Mouse (Mus musculus): ENCODE data around the gene Prph2. TPM values are rescaled to one million over a fixed set of nuclear protein-coding genes. Genes with fewer than 3 reads are reported as not detected.

The Prph2 gene
- total RNA-seq (2018; cell fraction: chromatin; rRNA removed), result not detected
- not detected for total RNA-seq (2018; cell fraction: cytosol; rRNA removed)
- not detected for total RNA-seq (2018; cell fraction: nucleus; rRNA removed)
- not detected in 3 replicates for polyA plus RNA-seq (2018)

DNA sequence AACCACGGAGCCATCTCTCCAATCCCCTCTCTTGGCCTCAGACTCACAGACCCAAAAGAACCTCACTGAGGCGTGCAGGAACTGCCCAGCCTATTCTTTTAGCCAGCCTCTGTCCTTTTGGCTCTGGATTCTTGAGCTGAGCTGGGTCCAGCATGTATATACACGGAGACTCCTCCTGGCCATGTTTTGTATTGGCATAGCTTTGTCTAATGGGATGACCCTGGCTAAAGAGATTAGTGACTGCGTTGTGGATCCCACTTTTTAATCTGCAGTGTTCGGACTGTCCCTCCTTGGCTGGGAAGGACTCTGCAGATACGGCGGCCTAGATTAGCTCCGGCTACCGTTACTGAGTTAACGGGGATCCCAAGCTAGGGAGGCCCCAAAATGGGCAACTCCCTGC lies at the start of gene Prph2:
TSS of gene Prph2 (plus strand) at position 274 of the 400 bp plus-strand sequence.
- WGBS (ENCODE audit: missing documents), result 96% methylated on average over 10 of the region's 10 CpGs
- H3K27ac ChIP-seq, result no peak within 1 kb of the TSS

DNA sequence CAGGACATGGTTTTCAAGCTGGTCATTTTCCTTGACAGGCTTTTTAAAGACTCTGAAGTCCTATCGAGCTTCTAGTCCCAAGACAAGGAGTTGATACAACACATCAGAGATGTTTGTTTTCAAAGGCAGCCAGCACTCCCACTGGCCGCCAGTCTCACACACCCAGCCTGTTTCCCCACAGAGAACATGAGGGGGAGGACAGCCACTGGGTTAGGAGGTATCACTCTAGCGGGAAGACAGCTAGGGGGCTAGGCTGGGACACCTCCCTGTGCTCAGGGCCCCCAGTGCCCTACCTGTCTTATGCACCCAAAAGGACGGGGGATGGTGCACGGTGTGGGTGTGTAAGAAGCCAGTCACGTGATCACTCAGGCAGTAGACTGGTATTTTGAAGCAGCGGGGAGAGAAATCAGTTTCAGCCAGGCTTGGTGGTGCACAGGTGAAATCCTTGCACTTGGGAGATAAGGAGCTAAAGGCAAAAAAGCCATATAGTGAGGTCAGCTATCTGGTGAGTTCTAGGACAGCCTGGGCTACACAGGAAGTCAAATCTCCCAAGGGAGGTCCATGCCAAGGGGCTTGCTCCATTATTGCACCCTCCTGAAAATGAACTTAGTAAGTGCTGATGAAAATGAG lies 45.6 kb upstream of the Prph2 start:
- no peak overlapping the region for H3K27ac ChIP-seq
- H3K36me3 ChIP-seq (ENCODE audit: inconsistent target), result no peaks in the 10 kb centered on the region
- no peak overlapping the region for H3K4me3 ChIP-seq (ENCODE audit: inconsistent target)
- no peaks in the 10 kb centered on the region for H3K79me2 ChIP-seq (ENCODE audit: inconsistent target)
- 91% methylated on average over 7 of the region's 7 CpGs for WGBS (ENCODE audit: missing documents)

More for the DNA sequence above, at the start of gene Prph2:
- no peaks in the 10 kb centered on the region for H3K36me3 ChIP-seq (ENCODE audit: inconsistent target)
- H3K4me3 ChIP-seq (ENCODE audit: inconsistent target), result no peak within 1 kb of the TSS
- no peaks in the 10 kb centered on the region for H3K79me2 ChIP-seq (ENCODE audit: inconsistent target)

DNA sequence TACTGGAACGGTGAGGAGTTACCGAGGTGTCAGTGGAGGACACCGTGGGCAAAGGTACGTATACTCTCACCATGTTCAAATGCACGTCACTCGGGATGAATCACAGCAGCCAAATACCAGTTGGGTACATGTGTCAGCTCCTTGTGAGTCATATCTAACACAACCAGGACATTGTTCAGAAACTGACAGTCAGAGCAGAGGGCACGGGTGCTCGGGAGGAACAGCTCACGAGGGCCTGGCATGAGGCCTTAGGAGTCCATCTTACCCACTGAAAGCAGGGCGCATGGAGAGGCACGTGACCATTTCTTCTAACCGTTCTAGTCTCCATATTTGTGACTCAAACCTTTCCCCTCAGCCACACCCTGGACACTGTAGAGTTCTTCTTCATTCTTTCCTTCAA lies 43.4 kb upstream of the Prph2 start:
- WGBS (ENCODE audit: missing documents), result 79% methylated on average over 12 of the region's 12 CpGs
- H3K36me3 ChIP-seq (ENCODE audit: inconsistent target), result no peaks in the 10 kb centered on the region
- H3K79me2 ChIP-seq (ENCODE audit: inconsistent target), result no peaks in the 10 kb centered on the region
- H3K27ac ChIP-seq, result peak overlapping the region; percentile 19; the same call in 1 of the 2 replicates
- H3K4me3 ChIP-seq (ENCODE audit: inconsistent target), result no peak overlapping the region

DNA sequence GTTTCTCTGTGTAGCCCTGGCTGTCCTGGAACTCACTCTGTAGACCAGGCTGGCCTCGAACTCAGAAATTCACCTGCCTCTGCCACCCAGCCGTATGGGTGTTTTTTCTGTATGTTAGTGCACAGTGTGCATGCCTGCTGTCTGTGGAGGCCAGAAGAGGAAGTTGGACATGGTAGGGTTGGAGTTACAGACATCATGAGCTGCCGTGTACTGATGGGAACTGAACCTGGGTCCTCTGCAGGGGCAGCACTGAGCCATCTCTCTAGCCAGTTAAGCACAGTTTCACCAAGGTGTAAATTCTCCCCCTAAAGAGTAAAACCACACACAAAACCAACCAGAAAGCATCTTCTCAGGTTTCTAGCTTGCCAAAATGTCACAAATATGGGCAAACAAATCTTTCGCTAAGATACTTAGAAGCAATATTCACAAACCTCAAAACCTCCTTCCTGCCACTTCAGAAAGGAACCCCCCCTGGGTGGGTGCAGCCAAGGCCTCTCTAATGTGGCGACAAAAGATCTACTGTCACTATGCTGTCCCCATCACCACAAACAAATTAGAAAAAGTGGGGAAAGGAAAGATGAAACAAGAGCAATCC lies 40.0 kb upstream of the Prph2 start:
- H3K4me3 ChIP-seq (ENCODE audit: inconsistent target), result no peak overlapping the region
- 65% methylated on average over 5 of the region's 5 CpGs for WGBS (ENCODE audit: missing documents)
- no peaks in the 10 kb centered on the region for H3K36me3 ChIP-seq (ENCODE audit: inconsistent target)
- no peaks in the 10 kb centered on the region for H3K79me2 ChIP-seq (ENCODE audit: inconsistent target)
- H3K27ac ChIP-seq, result no peak overlapping the region

DNA sequence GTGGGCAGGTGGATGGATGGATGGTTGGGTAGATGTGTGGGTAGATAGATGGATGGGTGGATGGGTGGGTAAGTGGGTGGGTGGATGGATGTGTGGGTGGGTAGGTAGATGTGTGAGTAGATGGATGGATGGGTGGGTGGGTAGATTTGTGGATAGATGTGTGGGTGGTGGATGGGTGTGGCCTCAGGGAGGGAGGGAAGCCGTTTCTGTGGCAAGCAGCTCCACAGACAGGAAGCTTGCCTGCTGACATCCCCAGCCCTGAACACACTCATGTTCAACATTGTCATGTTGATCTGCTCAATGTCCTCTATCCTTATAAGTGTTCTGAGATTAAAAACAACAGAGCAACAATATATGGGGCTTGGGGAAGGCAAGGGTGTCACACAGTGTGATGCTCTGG lies 39.3 kb upstream of the Prph2 start:
- Histone ChIP-seq H3K4me3 (ENCODE audit: inconsistent target) (no peak overlapping the region), H3K79me2 (ENCODE audit: inconsistent target) (no peaks in the 10 kb centered on the region)
- WGBS (ENCODE audit: missing documents), result 8% methylated on average over 1 of the region's 1 CpGs

DNA sequence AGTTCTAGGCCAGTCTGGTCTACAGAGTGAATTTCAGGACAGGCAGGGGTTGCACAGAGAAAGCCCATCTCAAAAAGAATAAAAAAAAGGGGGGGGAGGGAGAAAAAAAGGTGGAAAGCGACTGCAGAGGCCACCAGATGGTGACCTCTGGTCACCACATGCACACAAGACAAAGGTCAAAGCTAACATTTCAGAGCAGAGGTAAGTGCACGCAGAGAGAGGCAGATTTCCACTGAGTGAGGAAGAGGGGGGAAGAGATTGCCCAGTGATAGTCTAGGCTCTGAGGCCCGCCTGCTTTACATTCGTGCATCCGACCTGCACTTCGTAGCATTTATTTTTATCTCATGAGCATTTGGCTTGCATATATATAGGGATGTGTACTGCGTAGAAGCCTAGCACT lies 37.5 kb upstream of the Prph2 start:
- Histone ChIP-seq H3K4me3 (ENCODE audit: inconsistent target) (no peak overlapping the region), H3K27ac (no peak overlapping the region), H3K79me2 (ENCODE audit: inconsistent target) (no peaks in the 10 kb centered on the region), H3K36me3 (ENCODE audit: inconsistent target) (no peaks in the 10 kb centered on the region)
- 100% methylated on average over 7 of the region's 7 CpGs for WGBS (ENCODE audit: missing documents)

More for the DNA sequence above, 39.3 kb upstream of the Prph2 start:
- no peaks in the 10 kb centered on the region for H3K36me3 ChIP-seq (ENCODE audit: inconsistent target)
- H3K27ac ChIP-seq, result no peak overlapping the region

DNA sequence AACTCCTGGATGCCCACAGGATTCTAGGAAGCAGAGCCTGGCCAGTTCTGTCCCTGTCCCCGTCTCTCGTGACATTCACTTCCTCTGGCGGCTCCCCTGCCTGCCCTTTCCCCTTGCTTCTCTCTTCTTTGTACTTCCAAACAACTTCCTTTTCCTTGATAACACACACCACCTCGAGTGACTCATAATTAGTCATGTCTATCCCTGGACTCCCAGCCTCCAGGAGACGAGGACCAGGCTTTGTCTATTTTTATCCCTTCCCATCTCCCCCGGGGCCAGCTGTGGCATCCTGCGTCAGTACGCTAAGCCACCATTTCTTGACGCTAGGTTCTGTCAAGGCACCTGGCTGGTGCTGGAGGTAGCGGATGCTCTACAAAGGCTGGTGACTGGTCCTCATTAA lies 36.1 kb upstream of the Prph2 start:
- no peaks in the 10 kb centered on the region for H3K79me2 ChIP-seq (ENCODE audit: inconsistent target)
- 16% methylated on average over 10 of the region's 10 CpGs for WGBS (ENCODE audit: missing documents)
- no peak overlapping the region for H3K4me3 ChIP-seq (ENCODE audit: inconsistent target)
- no peaks in the 10 kb centered on the region for H3K36me3 ChIP-seq (ENCODE audit: inconsistent target)
- H3K27ac ChIP-seq, result 0 out of 2 replicates have a peak overlapping the region, but pooled peaks have one; percentile 12

DNA sequence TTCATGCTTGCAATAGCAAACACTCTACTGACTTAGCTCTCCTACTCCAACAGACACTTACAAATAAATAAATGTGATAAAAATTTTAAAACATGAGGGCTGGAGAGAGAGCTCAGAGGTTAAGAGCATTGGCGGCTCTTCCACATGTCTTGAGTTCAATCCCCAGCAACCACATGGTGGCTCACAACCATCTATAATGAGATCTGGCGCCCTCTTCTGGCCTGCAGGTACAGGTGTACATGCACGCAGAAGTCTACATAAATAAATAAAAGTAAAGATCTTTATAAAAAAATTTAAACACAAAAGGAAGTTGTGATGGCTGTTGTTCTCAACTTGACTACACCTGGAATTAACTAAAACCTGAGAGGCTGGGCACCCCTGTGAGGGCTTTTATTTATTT lies 34.6 kb upstream of the Prph2 start:
- WGBS (ENCODE audit: missing documents), result 89% methylated on average over 3 of the region's 3 CpGs
- Histone ChIP-seq H3K4me3 (ENCODE audit: inconsistent target) (no peak overlapping the region), H3K79me2 (ENCODE audit: inconsistent target) (no peaks in the 10 kb centered on the region), H3K36me3 (ENCODE audit: inconsistent target) (no peaks in the 10 kb centered on the region), H3K27ac (no peak overlapping the region)

DNA sequence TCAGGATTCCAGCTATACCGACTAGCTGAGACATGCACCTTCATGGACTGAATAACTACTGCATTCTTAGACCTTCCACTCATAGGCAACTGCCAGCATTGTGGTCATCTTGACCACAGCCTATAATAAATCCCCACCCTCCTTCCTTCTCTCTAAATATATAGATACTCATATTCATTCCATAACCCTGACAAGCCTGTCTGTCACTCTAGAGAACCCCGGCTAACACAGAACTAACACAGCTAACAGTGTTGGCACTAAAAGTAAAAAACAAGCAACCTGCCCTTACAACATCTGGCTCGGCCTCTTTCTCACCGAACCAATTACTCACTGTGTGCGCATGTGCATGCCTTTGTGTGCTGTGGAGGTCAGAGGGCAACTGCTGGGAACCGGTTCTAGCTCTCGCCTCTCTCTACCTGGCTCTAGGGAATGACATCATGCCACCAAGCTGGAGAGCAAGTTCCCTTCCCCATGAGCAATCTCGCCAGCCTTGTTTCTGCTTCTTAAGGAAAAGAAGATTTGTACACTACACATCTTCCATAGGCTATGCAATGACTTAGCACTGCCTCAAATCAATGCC lies 33.8 kb upstream of the Prph2 start:
- Histone ChIP-seq H3K4me3 (ENCODE audit: inconsistent target) (no peak overlapping the region), H3K27ac (no peak overlapping the region), H3K79me2 (ENCODE audit: inconsistent target) (no peaks in the 10 kb centered on the region), H3K36me3 (ENCODE audit: inconsistent target) (no peaks in the 10 kb centered on the region)
- WGBS (ENCODE audit: missing documents), result 87% methylated on average over 8 of the region's 8 CpGs

DNA sequence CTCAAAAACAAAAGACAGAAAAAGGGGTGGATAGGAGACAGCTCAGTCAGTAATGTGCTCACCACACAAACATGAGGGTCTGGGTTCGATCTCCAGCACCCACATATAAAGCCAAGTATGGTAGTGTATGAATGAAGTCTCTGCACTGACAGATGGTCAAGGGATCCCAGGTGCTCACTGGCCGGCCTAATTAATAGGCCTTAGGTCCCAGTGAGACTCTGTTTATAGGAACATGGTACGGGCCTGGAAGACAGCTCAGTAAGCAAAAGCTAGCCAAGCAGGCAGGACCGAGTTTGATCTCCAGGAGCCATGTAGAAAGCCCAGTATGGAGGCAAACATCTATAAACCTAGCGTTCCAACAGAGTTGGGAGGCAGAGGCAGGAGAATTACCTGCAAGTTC lies 33.2 kb upstream of the Prph2 start:
- 86% methylated on average over 5 of the region's 5 CpGs for WGBS (ENCODE audit: missing documents)
- H3K27ac ChIP-seq, result no peak overlapping the region
- H3K36me3 ChIP-seq (ENCODE audit: inconsistent target), result no peaks in the 10 kb centered on the region
- no peaks in the 10 kb centered on the region for H3K79me2 ChIP-seq (ENCODE audit: inconsistent target)
- H3K4me3 ChIP-seq (ENCODE audit: inconsistent target), result no peak overlapping the region

DNA sequence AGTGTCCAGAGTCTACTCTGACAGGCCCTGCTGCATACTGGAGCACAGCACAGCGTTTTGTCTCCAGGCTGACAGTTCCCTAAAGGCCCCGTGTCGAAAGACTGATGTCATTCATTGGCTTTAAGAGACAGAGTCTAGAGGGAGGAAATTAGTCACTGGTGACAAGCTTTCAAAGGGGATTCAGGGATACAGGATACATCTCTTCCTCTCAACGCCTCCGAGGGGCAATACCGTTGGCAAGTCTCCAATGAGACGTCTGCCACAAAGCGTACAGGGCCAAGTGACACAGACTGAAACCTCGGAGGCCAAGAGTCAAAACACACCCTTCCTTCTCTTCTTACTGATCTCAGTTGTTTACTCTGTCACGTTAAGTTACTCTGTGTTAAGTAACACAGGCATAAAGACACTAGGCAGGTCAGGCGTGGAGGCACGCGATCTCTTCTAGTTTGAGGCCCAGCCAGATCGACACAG lies 30.4 kb upstream of the Prph2 start:
- WGBS (ENCODE audit: missing documents), result 24% methylated on average over 14 of the region's 14 CpGs
- Histone ChIP-seq H3K4me3 (ENCODE audit: inconsistent target) (no peak overlapping the region), H3K79me2 (ENCODE audit: inconsistent target) (no peaks in the 10 kb centered on the region), H3K27ac (peak overlapping the region; percentile 62), H3K36me3 (ENCODE audit: inconsistent target) (no peaks in the 10 kb centered on the region)

DNA sequence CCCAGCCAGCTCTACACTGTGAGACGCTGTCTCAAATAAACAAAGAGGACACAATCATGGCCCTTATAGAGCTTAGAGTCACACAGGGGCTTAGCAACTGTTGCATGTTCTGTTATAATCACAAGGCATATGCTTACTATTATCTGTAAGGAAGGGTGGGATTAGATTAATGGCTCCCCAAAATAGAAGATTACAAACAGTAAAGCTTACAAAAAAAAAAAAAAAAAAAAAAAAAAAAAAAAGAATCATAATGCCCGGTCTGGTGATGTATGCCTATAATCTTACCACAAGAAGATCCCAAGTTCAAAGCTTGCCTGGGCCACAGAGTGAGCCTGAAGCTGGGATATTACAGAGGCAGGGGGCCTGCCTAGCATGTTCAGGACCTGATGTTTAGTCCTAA lies 29.9 kb upstream of the Prph2 start:
- no peaks in the 10 kb centered on the region for H3K79me2 ChIP-seq (ENCODE audit: inconsistent target)
- H3K4me3 ChIP-seq (ENCODE audit: inconsistent target), result no peak overlapping the region
- no peaks in the 10 kb centered on the region for H3K36me3 ChIP-seq (ENCODE audit: inconsistent target)
- peak overlapping the region; percentile 62 for H3K27ac ChIP-seq
- 79% methylated on average over 2 of the region's 2 CpGs for WGBS (ENCODE audit: missing documents)

DNA sequence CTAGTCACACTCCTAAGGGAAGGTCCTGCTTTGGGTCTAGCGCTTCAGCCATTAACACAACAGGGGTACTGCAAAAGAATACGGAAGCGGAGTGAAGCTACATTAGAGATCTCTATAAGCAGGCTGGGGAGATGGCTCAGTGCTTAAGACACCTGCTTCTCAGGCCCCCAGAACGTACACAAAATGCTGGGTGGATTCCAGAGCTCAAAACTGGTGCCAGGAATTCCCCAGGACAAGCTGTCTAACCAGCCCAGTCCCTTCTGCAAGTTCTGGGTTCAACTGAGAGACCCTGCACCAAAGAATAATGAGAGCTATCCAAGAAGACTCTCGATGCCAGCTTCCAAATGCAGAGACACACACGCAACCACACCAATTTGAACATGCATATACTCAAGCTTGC lies 28.5 kb upstream of the Prph2 start:
- H3K4me3 ChIP-seq (ENCODE audit: inconsistent target), result no peak overlapping the region

DNA sequence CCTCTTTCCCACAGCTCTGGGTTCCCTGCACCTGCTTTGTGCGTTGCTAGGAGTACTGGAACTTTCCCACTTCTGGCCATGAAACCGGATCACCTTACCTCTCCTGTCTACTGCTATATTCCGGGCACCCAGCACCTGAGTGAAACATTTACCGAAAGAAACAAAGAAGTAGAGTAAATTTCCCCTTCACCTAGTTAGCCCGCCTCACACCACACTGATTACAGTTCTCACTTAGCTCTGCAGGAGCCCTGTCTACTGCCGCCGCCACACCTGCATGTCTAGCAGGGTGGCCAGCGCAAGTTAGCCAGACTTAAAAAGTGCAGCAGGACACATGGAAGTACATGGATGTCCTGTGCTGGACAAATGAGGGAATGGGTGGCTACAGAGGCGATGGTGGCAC lies 27.2 kb upstream of the Prph2 start:
- Histone ChIP-seq H3K27ac (no peak overlapping the region), H3K79me2 (ENCODE audit: inconsistent target) (no peaks in the 10 kb centered on the region), H3K36me3 (ENCODE audit: inconsistent target) (no peaks in the 10 kb centered on the region), H3K4me3 (ENCODE audit: inconsistent target) (no peak overlapping the region)
- 93% methylated on average over 9 of the region's 9 CpGs for WGBS (ENCODE audit: missing documents)

More for the DNA sequence above, 28.5 kb upstream of the Prph2 start:
- 96% methylated on average over 6 of the region's 6 CpGs for WGBS (ENCODE audit: missing documents)
- Histone ChIP-seq H3K27ac (no peak overlapping the region), H3K79me2 (ENCODE audit: inconsistent target) (no peaks in the 10 kb centered on the region), H3K36me3 (ENCODE audit: inconsistent target) (no peaks in the 10 kb centered on the region)

DNA sequence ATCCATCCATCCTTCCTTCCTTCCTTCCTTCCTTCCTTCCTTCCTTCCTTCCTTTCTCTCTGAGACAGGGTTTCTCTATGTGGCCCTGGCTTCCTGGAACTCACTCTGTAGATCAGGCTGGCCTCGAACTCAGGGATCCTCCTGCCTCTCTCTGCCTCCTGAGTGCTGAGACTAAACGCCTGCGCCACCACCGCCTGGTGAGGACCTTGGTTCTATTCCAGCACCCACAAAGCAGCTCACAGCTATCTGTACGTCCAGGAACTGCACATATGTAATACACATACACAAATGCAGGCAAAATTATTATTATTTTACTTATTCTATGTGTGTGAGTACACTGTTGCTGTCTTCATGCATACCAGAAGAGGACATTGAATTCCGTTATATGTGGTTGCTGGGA lies 25.5 kb upstream of the Prph2 start:
- H3K27ac ChIP-seq, result no peak overlapping the region
- H3K79me2 ChIP-seq (ENCODE audit: inconsistent target), result no peaks in the 10 kb centered on the region
- 97% methylated on average over 6 of the region's 6 CpGs for WGBS (ENCODE audit: missing documents)
- no peaks in the 10 kb centered on the region for H3K36me3 ChIP-seq (ENCODE audit: inconsistent target)
- no peak overlapping the region for H3K4me3 ChIP-seq (ENCODE audit: inconsistent target)
